Mouse (Mus musculus): ENCODE measurements around the gene Cep112.
"Not testable (repeated sequence)": the region's sequence is repeated elsewhere in the genome, so short reads cannot be mapped to it uniquely, and the experiment has no call there.

Cep112 gene

GRCm38 (mm10) chr11:108871284-108871683 lies 446.3 kb downstream of the Cep112 start:
- DNase-seq (ENCODE audit: low spot score in 2 of 2), result not testable (repeated sequence)

DNA sequence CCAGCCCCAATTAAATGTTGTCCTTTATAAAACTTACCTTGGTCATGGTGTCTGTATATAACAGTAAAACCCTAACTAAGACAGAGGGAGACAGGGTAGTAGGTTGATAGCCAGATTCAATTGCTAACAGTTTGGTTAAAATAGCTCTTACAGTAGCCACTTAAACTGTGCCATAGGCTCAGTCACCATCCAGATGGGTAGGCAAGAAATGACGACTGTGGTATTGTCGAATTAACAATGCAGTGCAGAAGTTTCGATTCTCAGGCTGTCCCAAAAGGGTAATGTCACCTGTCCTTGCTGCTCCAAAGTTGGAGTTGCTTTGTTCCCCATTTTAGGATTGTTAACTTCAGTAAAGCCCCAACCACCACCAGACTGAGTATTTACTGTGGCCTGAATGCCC lies 446.8 kb downstream of the Cep112 start:
- no peak for DNase-seq (ENCODE audit: low spot score in 2 of 2)

DNA sequence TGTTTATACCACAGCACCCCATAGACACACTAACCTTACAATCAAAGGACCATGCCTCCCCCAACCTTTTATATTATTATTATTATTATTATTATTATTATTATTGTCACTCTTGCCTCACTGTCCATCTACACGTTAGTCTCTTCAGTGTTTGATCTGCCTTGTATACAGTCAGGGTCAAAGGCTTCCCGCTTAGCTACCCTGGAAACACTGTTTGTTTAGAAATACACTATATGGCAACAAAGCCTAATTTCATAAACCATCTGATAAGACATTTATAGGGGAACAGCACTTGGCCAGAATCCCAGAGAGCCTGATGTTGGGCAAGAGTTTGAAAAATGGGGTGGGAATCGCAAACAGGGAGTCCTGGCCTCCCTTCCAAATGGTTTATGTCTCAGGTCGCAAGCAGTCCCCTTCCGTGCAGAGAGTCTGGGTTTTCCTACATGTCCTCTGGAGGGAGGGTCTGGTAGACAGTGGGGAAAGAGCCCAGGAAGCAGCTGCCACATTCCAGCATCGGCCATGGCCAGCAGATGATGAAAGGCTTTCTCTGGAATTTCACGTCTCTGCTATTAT lies 451.7 kb downstream of the Cep112 start:
- DNase-seq (ENCODE audit: low spot score in 2 of 2), result no peak

- no peak for DNase-seq (ENCODE audit: low spot score in 2 of 2)
Observed at GRCm38 (mm10) chr11:108877520-108877919, 452.5 kb downstream of the Cep112 start.

DNA sequence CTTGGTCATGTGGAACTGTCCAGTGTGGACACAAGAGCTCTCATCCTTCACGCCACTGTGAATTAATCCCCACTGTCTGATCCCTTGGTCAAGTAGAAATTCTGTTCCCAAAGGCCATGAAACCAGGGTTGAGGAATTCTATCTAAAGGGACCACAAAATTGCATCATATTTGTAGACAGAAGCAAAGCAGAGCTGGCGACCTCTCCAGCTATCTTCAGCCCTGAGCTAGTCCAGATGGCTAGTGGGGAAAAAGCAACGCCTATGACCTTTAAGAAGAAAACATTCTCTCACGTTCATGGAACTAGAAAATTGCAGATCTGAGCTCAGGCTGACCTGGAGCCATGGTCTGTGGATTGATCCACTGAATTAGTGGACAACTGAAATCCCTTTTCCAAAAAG lies 455.6 kb downstream of the Cep112 start:
- DNase-seq (ENCODE audit: low spot score in 2 of 2), result no peak

- no peak for DNase-seq (ENCODE audit: low spot score in 2 of 2)
Observed at GRCm38 (mm10) chr11:108881662-108882061, 456.7 kb downstream of the Cep112 start.

DNA sequence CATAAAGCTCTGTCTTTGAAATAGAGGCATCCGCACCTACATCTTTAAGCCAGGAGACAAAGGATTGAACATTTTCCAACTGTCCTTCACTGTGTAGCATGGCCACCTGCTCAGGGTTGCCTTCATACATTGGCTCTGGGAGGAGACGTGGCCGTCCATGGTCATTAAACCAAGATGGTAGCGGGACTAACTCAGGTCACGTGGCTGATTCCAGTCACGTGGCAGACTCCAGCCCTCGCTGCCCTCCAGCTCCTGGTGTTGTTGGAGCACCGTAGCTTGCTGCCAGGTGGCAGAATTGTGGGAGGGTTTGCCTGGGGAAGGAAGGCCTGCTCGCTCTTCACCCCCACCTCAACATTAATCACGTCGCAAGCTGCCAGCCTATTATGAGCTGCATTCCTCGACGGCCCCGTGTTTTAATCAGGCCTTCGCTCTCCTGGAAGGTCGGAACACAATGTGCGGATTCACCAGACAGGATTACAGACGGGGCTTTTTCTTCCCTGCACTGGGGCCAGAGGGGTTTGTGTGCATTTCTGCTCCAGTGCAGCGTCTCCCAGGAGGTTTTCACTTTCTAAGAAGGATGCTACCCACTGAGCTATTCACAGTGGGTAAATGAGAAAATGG lies 460.4 kb downstream of the Cep112 start:
- no peak for DNase-seq (ENCODE audit: low spot score in 2 of 2)

GRCm38 (mm10) chr11:108886060-108886459 lies 461.1 kb downstream of the Cep112 start:
- DNase-seq (ENCODE audit: low spot score in 2 of 2), result no peak

DNA sequence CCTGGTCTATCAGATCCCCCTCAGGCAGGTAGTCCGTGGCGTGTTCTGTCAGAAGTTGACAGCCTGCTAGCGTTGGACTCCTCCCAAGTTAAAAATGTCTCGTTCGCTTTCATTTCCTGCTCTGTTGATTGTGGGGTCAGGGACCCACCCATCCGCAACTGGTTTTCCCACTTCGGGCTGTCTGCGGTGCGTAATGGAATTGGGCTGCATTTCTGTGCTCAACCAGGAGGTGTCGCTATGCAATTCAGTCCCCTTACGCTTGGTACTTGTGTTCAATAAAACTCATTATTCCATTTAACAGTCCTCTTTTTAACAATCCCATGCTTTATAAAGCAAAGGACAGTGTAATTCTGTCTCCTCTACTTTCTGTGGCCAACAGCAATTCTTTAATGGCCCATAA lies 464.1 kb downstream of the Cep112 start:
- peak in 1 of 2 experiments; percentile 30 for DNase-seq (ENCODE audit: low spot score in 2 of 2)

GRCm38 (mm10) chr11:108890544-108890943 lies 465.6 kb downstream of the Cep112 start:
- no peak for DNase-seq (ENCODE audit: low spot score in 2 of 2)

GRCm38 (mm10) chr11:108891111-108891870 lies 466.3 kb downstream of the Cep112 start:
- no peak for DNase-seq (ENCODE audit: low spot score in 2 of 2)

GRCm38 (mm10) chr11:108891871-108892380 lies 466.9 kb downstream of the Cep112 start:
- no peak for DNase-seq (ENCODE audit: low spot score in 2 of 2)

DNA sequence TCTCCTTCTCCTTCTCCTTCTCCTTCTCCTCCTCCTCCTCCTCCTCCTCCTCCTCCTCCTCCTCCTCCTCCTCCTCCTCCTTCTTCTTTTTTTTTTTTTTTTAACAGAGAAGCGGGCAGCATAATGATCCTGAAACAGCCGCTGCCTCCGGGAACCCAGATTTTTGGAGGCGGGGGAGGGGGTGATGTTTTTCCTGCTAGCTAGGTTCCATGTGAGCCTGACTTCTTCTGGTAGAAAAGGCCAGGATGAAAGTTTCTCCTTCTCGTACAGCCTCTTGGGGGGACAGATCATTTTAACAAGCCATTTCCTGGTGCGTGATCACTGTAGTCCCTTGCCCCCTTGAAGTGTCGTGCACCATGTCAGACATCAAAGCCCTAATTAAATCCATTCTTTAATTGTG lies 467.4 kb downstream of the Cep112 start:
- no peak for DNase-seq (ENCODE audit: low spot score in 2 of 2)

GRCm38 (mm10) chr11:108893232-108893790 lies 468.3 kb downstream of the Cep112 start:
- DNase-seq (ENCODE audit: low spot score in 2 of 2), result no peak

- no peak for DNase-seq (ENCODE audit: low spot score in 2 of 2)
Observed at GRCm38 (mm10) chr11:108893855-108894510, 469.0 kb downstream of the Cep112 start.

DNA sequence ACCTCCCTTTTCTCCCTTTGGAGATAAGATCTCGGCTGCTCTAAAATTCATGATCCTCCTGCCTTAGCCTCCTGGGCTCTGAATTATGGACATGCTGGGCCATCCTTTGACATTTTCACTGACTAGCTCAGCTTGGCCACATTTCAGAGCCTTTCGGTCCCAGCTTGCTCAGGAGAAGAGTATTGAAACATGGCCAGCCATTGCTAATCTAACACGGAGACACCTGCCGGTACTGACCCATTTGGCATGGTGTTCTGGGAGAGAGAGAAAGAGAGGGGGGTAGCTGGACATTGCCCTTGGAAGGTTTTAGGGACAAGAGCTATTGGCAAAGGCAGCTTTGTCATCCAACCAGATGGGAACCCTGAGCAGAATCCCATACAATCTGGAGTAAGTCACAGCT lies 472.0 kb downstream of the Cep112 start:
- DNase-seq (ENCODE audit: low spot score in 2 of 2), result no peak

DNA sequence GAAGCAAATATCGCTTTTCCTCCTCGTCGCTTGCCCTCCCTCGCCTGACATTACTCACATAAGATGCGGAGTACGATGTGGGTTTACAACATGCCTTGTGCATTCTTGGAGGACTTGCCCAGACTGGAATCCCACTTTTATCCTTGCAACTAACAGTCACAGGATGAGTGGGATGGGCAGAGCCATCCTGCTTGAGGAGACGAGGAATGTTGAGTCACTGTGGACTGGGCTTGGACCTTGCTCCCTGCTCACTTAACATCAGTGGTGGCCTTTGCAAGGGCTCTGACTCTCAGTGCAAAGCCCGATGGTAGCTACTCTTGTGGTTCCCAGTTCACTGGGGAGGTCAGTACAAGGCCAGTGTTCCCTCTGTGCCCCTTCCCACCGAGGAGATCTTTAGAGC lies 473.1 kb downstream of the Cep112 start:
- DNase-seq (ENCODE audit: low spot score in 2 of 2), result no peak

DNA sequence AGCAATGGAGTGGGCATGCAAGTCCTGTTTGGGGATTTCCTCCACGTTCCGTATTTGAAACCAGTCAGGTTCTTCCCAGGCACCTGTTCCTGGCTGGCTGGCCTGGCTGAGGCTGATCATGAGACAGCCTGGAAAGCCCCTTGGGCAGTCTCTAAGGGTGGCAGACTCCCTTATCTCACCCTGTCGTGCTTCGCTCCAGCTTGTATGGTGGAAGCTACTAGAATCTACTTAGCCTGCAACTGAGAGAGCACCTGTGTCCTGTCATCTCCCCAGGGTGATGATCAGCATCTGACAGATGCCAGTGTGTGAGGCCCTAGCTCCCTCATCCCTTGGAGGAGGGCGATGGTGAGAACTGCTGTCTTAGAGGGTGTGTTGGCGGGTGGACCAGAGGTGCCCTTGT lies 473.5 kb downstream of the Cep112 start:
- no peak for DNase-seq (ENCODE audit: low spot score in 2 of 2)

- peak in 1 of 2 experiments; percentile 45 for DNase-seq (ENCODE audit: low spot score in 2 of 2)
Observed at GRCm38 (mm10) chr11:108900718-108901488, 475.9 kb downstream of the Cep112 start.

GRCm38 (mm10) chr11:108901670-108902069 lies 476.7 kb downstream of the Cep112 start:
- DNase-seq (ENCODE audit: low spot score in 2 of 2), result no peak

DNA sequence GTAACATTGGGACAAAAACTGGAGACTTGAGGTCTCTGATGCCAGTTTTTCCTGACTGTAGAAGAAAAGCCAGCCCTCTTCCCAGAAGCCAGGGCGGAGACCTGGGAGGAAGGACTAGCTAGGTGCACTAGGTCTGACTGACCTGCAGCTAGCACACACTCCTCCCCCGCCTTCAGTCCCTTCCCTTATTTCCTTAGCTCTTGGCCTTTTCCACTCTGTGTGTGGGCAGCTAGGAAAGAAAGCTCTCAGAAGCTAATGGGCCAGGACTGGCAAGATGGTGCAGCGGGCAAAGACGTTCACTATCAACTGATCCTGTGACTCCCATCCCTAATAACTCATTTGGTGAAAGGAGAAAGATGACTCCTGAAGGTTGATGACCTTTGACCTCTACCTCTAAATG lies 477.3 kb downstream of the Cep112 start:
- DNase-seq (ENCODE audit: low spot score in 2 of 2), result no peak

Measured in frontal cortex, postnatal 36 days (tissue).